Mouse (Mus musculus) hindlimb bud, embryonic 11.5 days (tissue): ENCODE measurements around the gene Pde7b.

Source experiments
- DNase-seq: peaks from one replicate; pipeline ENCODE4 v3.0.0-alpha.2; 2012; ENCODE audit warnings: low read depth, low spot score; ENCODE audit errors: extremely low spot score

Pde7b gene

GRCm38 (mm10) chr10:20723521-20723915 lies 1.4 kb downstream of the Pde7b start:
- no peak for DNase-seq

GRCm38 (mm10) chr10:20722651-20723520 lies 2.0 kb downstream of the Pde7b start:
- DNase-seq: no peak

- DNase-seq: no peak
Measured at GRCm38 (mm10) chr10:20719201-20719600, 5.7 kb downstream of the Pde7b start.

- DNase-seq: no peak
Measured at GRCm38 (mm10) chr10:20700633-20701032, 24.2 kb downstream of the Pde7b start.

GRCm38 (mm10) chr10:20699874-20700273 lies 25.0 kb downstream of the Pde7b start:
- DNase-seq: no peak

DNA sequence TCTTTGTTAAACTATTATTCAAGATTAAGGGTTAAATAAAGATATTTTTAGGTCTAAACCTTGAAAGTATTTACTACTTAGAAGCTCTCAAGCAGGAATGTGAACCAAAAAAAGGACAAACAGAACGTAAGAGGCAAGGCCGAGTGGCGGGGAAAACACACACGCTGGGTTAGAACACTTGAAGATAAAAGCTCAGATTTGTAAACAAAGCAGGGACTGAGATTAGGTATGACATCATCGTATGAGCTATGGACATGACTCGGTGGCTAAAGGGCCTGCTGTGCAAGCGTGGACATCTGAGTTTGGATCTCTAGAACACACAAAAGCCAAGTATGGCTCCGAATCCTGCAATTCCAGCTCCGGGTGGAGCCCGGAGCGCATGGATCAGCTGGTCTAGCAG lies 29.2 kb downstream of the Pde7b start:
- no peak for DNase-seq

DNA sequence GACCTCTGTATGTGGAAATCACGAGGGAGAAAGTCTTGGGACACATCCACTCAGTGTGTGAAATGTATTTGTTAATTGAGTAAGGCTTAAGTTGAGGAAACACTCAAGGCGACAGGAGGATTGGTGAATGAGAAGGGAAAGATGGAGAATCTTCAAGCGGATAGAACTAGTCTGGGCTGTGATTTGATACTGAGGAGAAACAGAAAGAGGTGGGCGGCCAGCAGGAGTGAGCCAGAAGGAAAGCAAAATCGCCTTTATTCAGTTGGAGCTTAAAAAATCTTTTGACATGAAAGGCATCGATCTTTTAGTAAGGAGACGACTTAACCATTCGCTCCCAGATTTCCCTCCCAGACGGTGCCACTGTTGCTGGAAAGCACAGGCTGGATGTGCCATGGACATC lies 34.9 kb downstream of the Pde7b start:
- no peak for DNase-seq

DNA sequence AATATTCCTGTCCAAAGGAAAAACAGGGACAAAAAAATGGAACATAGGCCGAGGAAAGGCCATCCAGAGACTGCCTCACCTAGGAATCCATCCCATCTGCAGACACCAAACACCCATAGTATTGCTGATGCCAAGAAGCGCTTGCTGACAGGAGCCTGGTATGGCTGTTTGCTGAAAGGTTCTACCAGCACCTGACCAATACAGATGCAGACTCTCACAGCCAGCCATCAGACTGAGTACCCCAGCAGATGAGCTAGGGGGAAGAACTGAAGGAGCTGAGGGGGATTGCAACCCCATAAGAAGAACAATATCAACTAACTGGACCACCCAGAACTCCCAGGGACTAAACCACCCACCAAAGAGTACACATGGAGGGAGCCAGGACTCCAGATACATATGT lies 40.7 kb downstream of the Pde7b start:
- DNase-seq: no peak

DNA sequence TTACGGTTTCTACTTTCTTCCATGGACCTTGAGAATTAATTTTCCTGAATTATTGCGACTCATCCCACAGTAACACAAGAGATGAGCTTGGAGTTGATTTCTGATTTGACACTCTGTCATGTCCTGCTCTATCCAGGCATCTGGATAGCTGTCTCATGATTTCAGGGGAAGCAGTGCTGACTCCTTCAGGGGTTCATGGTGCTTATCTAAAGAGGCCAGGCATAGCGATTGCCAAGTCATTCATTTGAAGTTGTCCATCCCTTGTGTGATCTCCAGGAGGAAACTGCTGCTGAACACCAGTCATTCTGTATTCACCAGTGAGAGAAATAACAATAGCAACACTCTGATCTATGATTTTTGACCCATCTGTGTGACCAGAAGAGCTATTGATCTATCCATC lies 43.9 kb downstream of the Pde7b start:
- no peak for DNase-seq

GRCm38 (mm10) chr10:20675321-20675720 lies 49.6 kb downstream of the Pde7b start:
- DNase-seq: no peak

GRCm38 (mm10) chr10:20673798-20674197 lies 51.1 kb downstream of the Pde7b start:
- no peak for DNase-seq

DNA sequence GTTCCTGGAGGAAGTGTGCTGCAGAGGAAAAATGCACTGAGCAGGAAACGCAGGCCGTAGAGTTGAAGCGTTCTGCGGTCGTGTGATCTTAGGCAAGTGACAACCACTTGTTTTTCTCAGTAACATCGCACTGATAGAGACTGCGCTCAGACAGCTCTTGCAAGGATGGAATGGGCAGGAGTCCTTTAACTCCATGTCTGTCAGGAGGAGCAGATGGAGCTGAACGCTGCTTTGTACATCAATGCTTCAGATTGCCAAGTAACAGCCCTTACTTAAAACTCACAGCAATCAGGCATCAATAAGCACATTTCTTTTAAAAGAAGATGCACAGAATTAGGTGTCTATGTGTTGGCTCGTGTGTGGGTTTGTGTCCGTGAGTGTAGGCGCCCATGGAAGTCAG lies 52.3 kb downstream of the Pde7b start:
- DNase-seq: no peak

GRCm38 (mm10) chr10:20671621-20672020 lies 53.3 kb downstream of the Pde7b start:
- no peak for DNase-seq

DNA sequence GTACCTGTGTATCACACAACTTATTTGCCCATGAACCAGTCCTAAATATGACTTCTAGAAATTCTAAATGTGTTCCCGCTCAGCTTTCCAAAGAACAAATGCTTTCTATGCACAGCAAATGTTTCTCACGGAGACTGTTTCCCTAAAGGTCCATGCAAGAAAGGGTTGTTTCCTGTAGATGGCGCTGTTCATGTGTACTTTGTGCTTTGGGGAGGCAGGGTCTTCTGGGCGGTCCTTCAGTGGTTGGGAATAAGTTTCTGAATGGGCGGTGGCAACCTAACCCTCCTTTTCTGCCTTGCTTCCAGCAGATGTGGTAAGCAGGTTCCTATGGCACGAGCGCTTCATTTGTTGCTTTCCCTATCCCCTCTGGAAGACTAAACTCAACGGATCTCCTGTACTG lies 54.3 kb downstream of the Pde7b start:
- DNase-seq: no peak

- no peak for DNase-seq
Measured at GRCm38 (mm10) chr10:20669467-20669866, 55.4 kb downstream of the Pde7b start.

DNA sequence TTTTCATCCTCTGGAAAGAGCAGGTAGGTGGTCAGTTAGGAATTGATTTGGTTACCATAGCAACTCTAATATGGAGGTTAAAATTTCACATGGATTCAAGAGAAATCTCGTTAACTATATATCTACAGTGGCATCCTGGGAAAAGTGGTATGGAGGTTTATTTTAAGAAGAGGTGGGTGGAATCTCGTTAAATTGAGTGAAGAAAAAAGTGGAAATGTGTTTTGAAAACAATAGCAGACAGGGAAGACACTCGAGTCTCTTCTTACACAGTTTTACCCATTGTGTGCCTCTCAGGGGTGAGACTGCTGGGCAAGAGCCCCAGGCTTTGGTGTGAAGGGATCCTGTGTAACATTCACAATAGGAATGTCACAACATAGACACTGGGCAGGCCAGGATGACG lies 56.3 kb downstream of the Pde7b start:
- DNase-seq: no peak

GRCm38 (mm10) chr10:20666655-20667054 lies 58.2 kb downstream of the Pde7b start:
- DNase-seq: no peak

DNA sequence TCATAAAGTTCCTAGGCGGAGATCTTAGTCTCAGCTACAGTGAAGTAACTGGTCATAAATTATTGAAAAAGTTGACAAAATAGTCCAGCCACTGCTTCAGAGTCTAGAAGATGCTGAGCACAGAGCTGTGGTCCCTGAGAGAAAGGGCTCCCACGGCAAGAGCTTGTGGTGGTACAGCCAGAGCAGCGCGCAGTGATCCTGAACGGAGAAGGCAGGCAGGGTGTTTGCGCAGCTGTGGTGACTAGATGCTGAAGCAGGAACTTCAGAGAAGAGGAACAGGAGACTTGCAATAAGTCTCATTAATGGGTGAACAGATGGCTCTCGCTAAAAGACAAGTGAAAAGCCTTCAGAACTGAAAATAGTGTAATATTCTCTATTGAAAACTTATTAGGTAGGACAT lies 61.9 kb downstream of the Pde7b start:
- no peak for DNase-seq

DNA sequence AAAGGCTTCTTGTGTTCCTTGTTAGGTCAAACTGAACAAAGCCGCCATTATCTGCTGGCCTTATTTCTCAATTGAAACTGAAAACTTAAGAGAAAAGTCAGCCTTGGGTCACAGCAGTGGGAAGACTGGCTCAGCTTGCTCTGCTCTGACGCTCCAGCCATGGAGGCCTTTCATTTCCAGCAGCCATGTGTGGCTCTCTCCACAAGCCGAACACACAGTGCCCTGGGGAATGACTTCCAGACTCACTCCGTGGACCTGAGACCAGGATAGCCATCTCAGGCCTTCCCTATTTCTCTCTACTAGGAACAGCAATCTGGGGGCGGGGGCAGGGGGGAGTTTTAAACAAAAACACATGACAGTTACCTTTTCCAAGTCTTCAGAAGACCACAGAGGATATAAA lies 63.2 kb downstream of the Pde7b start:
- no peak for DNase-seq

DNA sequence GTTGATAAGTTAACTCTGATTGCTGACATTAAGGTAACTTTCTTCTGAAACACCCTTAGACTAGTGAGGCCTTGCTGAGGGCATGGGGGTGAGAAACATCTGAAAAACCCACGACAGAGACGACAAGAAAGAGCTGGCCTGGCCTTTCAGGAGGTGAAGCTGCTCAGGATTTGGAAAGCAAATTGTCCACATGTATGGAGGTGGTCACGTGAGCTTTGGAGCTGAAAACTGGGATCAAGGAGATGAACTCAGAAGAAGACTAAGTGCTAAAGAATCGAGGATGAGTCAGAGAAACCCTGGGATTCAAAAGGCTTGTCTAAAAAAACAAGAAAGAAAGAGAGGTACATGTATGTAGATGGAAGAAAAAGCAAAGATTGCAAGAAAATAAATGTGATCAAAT lies 65.2 kb downstream of the Pde7b start:
- DNase-seq: no peak

GRCm38 (mm10) chr10:20659268-20659667 lies 65.6 kb downstream of the Pde7b start:
- no peak for DNase-seq

DNA sequence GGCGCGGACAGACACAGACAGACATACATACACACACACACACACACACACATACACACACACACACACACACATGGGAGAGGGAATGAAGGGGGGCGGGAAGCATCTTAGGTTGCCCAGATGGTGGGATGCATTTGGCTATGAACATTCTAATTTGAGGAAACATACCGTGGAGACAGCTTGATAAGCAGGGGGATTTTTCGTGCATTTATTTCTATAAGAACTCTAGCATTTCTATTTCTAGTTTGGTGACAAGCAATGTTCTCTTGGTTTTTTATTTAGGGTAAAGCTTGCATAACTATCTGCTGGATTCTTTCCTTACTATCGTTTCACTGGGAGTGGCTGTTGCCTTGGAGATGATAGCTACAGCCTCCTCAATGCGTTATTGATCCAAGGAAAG lies 66.2 kb downstream of the Pde7b start:
- DNase-seq: no peak
